Mouse (Mus musculus) ES-E14 (cell line): ENCODE measurements around the gene C1qtnf7.

Experiments
- HCFC1 ChIP-seq: IDR thresholded peaks from 2 replicates; pipeline ENCODE4 v1.6.1; 2012; ENCODE audit warnings: low read length, inconsistent platforms, borderline replicate concordance; ENCODE audit not compliant: insufficient read depth
- MAFK ChIP-seq: IDR thresholded peaks from 2 replicates; pipeline ENCODE4 v1.6.1; 2014; ENCODE audit warnings: mild to moderate bottlenecking, low read depth, low read length, inconsistent platforms; ENCODE audit not compliant: insufficient read depth
- ZC3H11A ChIP-seq: IDR thresholded peaks from 2 replicates; pipeline ENCODE4 v1.6.1; 2012; ENCODE audit warnings: low read depth, mild to moderate bottlenecking, inconsistent platforms, low read length, borderline replicate concordance
- ZNF384 ChIP-seq: IDR thresholded peaks from 2 replicates; pipeline ENCODE4 v1.6.1; 2012; ENCODE audit warnings: low read depth, low read length, inconsistent platforms

DNA sequence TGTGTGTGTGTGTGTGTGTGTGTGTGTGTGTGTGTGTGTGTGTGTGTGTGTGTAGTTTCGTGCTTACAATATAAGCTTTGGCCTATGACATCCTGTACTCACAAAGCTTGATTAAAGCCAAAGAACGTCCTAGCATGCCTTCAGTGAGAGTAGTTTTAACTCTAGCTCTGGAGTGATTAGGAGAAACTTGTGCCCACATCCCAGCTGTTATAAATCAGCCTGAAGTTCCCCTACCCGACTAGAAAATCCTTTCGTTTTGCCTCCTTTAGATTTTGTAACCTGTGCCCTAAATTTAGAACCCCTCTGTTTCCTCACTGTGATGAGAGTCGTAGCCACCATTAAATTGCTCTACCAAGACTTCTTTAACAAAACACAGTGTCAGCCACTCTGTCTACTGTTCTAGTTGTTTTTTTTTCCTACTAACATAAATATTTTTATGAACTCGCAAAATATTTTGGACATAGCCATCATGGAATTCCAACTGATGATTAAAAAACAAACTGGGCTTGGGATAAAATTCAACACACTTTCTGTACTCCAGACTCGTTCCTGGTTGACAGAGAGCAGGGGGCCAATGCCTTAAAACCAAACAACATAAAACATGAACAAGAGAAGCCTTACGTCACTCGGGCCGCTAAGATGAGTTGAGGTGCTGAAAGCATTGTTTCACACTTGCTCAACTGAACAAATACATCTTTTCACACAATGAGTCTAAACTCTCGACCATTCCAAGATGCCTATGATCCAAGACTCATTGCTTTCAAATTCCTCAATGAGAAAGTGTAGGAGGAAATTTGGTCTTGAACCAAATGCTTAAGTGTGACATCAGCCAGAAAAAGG lies 70.3 kb downstream of the C1qtnf7 start:
- TF ChIP-seq ZNF384 (no peak), MAFK (no peak), HCFC1 (no peak), ZC3H11A (no peak)
